Mouse (Mus musculus): Measurements from ENCODE around the gene Nod1. TPM values are rescaled to one million over a fixed set of nuclear protein-coding genes. Genes with fewer than 3 reads are reported as not detected.
A peak's percentile ranks its signal among the peaks of the same experiment; 100 is the strongest.

Nod1 gene
- polyA plus RNA-seq, 1 experiment from 2014 or later: 2.5 TPM

- Histone ChIP-seq H3K27me3 (replicated peaks) (no peaks in the 10 kb centered on the region), H3K27ac (no peak overlapping the region), H3K36me3 (replicated peaks) (no peaks in the 10 kb centered on the region), H3K9ac (no peak overlapping the region), H3K4me1 (no peaks in the 10 kb centered on the region), H3K4me2 (no peak overlapping the region), H3K9me3 (no peaks in the 10 kb centered on the region), H3K4me3 (no peak overlapping the region)
- no peak for ATAC-seq (replicated peaks)
- WGBS: 90% methylated on average over 3 of the region's 3 CpGs
Measured at GRCm38 (mm10) chr6:54952542-54952941, 19.9 kb downstream of the Nod1 start.

GRCm38 (mm10) chr6:54948682-54949081 is 23.7 kb downstream of the Nod1 start:
- H3K36me3 ChIP-seq (replicated peaks): no peaks in the 10 kb centered on the region
- no peaks in the 10 kb centered on the region for H3K9me3 ChIP-seq
- 0 out of 2 replicates have a peak, but pooled peaks cover 2% of the 10 kb centered on the region for H3K4me1 ChIP-seq
- no peak overlapping the region for H3K27ac ChIP-seq
- H3K4me3 ChIP-seq: no peak overlapping the region
- H3K9ac ChIP-seq: no peak overlapping the region
- H3K27me3 ChIP-seq (replicated peaks): 0 out of 2 replicates have a peak, but pooled peaks cover 3% of the 10 kb centered on the region
- ATAC-seq (replicated peaks): no peak
- H3K4me2 ChIP-seq: no peak overlapping the region
- WGBS: 87% methylated on average over 5 of the region's 5 CpGs

- Histone ChIP-seq H3K27ac (no peak overlapping the region), H3K4me3 (no peak overlapping the region), H3K9ac (no peak overlapping the region), H3K36me3 (replicated peaks) (no peaks in the 10 kb centered on the region), H3K4me2 (no peak overlapping the region), H3K4me1 (0 out of 2 replicates have a peak, but pooled peaks cover 2% of the 10 kb centered on the region), H3K9me3 (no peaks in the 10 kb centered on the region), H3K27me3 (replicated peaks) (0 out of 2 replicates have a peak, but pooled peaks cover 8% of the 10 kb centered on the region)
- ATAC-seq (replicated peaks): no peak
- 79% methylated on average over 4 of the region's 4 CpGs for WGBS
Measured at GRCm38 (mm10) chr6:54946241-54946953, 26.0 kb downstream of the Nod1 start.

- ATAC-seq (replicated peaks): no peak
- Histone ChIP-seq H3K9ac (no peak overlapping the region), H3K9me3 (no peaks in the 10 kb centered on the region), H3K27me3 (replicated peaks) (0 out of 2 replicates have a peak, but pooled peaks cover 8% of the 10 kb centered on the region), H3K4me3 (no peak overlapping the region), H3K4me1 (0 out of 2 replicates have a peak, but pooled peaks cover 2% of the 10 kb centered on the region), H3K36me3 (replicated peaks) (no peaks in the 10 kb centered on the region), H3K27ac (no peak overlapping the region), H3K4me2 (no peak overlapping the region)
- WGBS: 87% methylated on average over 16 of the region's 16 CpGs
Measured at GRCm38 (mm10) chr6:54944551-54944950, 27.9 kb downstream of the Nod1 start.

- Histone ChIP-seq H3K36me3 (replicated peaks) (no peaks in the 10 kb centered on the region), H3K4me3 (no peak overlapping the region), H3K4me2 (0 out of 2 replicates have a peak overlapping the region, but pooled peaks have one; percentile 8), H3K9ac (no peak overlapping the region), H3K27ac (no peak overlapping the region), H3K4me1 (0 out of 2 replicates have a peak, but pooled peaks cover 2% of the 10 kb centered on the region), H3K9me3 (no peaks in the 10 kb centered on the region), H3K27me3 (replicated peaks) (0 out of 2 replicates have a peak, but pooled peaks cover 8% of the 10 kb centered on the region)
- no peak for ATAC-seq (replicated peaks)
- 50% methylated on average over 24 of the region's 24 CpGs for WGBS
Measured at GRCm38 (mm10) chr6:54943753-54944152, 28.7 kb downstream of the Nod1 start.

GRCm38 (mm10) chr6:54943292-54943691 is 29.1 kb downstream of the Nod1 start:
- Histone ChIP-seq H3K27ac (no peak overlapping the region), H3K4me3 (no peak overlapping the region), H3K27me3 (replicated peaks) (0 out of 2 replicates have a peak, but pooled peaks cover 8% of the 10 kb centered on the region), H3K4me2 (no peak overlapping the region), H3K36me3 (replicated peaks) (no peaks in the 10 kb centered on the region), H3K9ac (no peak overlapping the region), H3K4me1 (0 out of 2 replicates have a peak, but pooled peaks cover 2% of the 10 kb centered on the region), H3K9me3 (no peaks in the 10 kb centered on the region)
- no peak for ATAC-seq (replicated peaks)
- 78% methylated on average over 16 of the region's 16 CpGs for whole genome bisulfite sequencing

GRCm38 (mm10) chr6:54941149-54941548 is 31.3 kb downstream of the Nod1 start:
- no peak for ATAC-seq (replicated peaks)
- Histone ChIP-seq H3K4me2 (no peak overlapping the region), H3K36me3 (replicated peaks) (no peaks in the 10 kb centered on the region), H3K9ac (no peak overlapping the region), H3K4me3 (no peak overlapping the region), H3K27me3 (replicated peaks) (0 out of 2 replicates have a peak, but pooled peaks cover 8% of the 10 kb centered on the region), H3K9me3 (no peaks in the 10 kb centered on the region), H3K4me1 (0 out of 2 replicates have a peak, but pooled peaks cover 2% of the 10 kb centered on the region), H3K27ac (no peak overlapping the region)
- 94% methylated on average over 6 of the region's 6 CpGs for WGBS

GRCm38 (mm10) chr6:54940126-54940525 is 32.3 kb downstream of the Nod1 start:
- no peak for ATAC-seq (replicated peaks)
- no peak overlapping the region for H3K27ac ChIP-seq
- H3K4me2 ChIP-seq: no peak overlapping the region
- H3K27me3 ChIP-seq (replicated peaks): 0 out of 2 replicates have a peak, but pooled peaks cover 8% of the 10 kb centered on the region
- WGBS: 76% methylated on average over 7 of the region's 7 CpGs
- H3K4me3 ChIP-seq: no peak overlapping the region
- no peak overlapping the region for H3K9ac ChIP-seq
- H3K36me3 ChIP-seq (replicated peaks): no peaks in the 10 kb centered on the region
- H3K9me3 ChIP-seq: no peaks in the 10 kb centered on the region
- H3K4me1 ChIP-seq: 0 out of 2 replicates have a peak, but pooled peaks cover 2% of the 10 kb centered on the region

GRCm38 (mm10) chr6:54939631-54940030 is 32.8 kb downstream of the Nod1 start:
- no peaks in the 10 kb centered on the region for H3K36me3 ChIP-seq (replicated peaks)
- no peak overlapping the region for H3K9ac ChIP-seq
- WGBS: 77% methylated on average over 4 of the region's 4 CpGs
- 0 out of 2 replicates have a peak, but pooled peaks cover 8% of the 10 kb centered on the region for H3K27me3 ChIP-seq (replicated peaks)
- H3K4me3 ChIP-seq: no peak overlapping the region
- ATAC-seq (replicated peaks): no peak
- H3K4me2 ChIP-seq: no peak overlapping the region
- H3K9me3 ChIP-seq: no peaks in the 10 kb centered on the region
- 0 out of 2 replicates have a peak, but pooled peaks cover 2% of the 10 kb centered on the region for H3K4me1 ChIP-seq
- H3K27ac ChIP-seq: no peak overlapping the region

- ATAC-seq (replicated peaks): no peak
- no peaks in the 10 kb centered on the region for H3K36me3 ChIP-seq (replicated peaks)
- H3K27ac ChIP-seq: no peak overlapping the region
- no peak overlapping the region for H3K9ac ChIP-seq
- no peaks in the 10 kb centered on the region for H3K27me3 ChIP-seq (replicated peaks)
- WGBS: 80% methylated on average over 2 of the region's 2 CpGs
- no peaks in the 10 kb centered on the region for H3K9me3 ChIP-seq
- H3K4me1 ChIP-seq: no peaks in the 10 kb centered on the region
- H3K4me3 ChIP-seq: no peak overlapping the region
- no peak overlapping the region for H3K4me2 ChIP-seq
Measured at GRCm38 (mm10) chr6:54936496-54936895, 35.9 kb downstream of the Nod1 start.

GRCm38 (mm10) chr6:54934930-54935329 is 37.5 kb downstream of the Nod1 start:
- WGBS: 83% methylated on average over 5 of the region's 5 CpGs
- H3K4me2 ChIP-seq: no peak overlapping the region
- H3K36me3 ChIP-seq (replicated peaks): no peaks in the 10 kb centered on the region
- no peak overlapping the region for H3K9ac ChIP-seq
- no peaks in the 10 kb centered on the region for H3K27me3 ChIP-seq (replicated peaks)
- no peaks in the 10 kb centered on the region for H3K9me3 ChIP-seq
- no peak for ATAC-seq (replicated peaks)
- no peaks in the 10 kb centered on the region for H3K4me1 ChIP-seq
- no peak overlapping the region for H3K4me3 ChIP-seq
- no peak overlapping the region for H3K27ac ChIP-seq

GRCm38 (mm10) chr6:54934313-54934712 is 38.1 kb downstream of the Nod1 start:
- ATAC-seq (replicated peaks): no peak
- Histone ChIP-seq H3K4me2 (no peak overlapping the region), H3K9me3 (no peaks in the 10 kb centered on the region), H3K27ac (no peak overlapping the region), H3K27me3 (replicated peaks) (no peaks in the 10 kb centered on the region), H3K36me3 (replicated peaks) (no peaks in the 10 kb centered on the region), H3K4me3 (no peak overlapping the region), H3K4me1 (no peaks in the 10 kb centered on the region), H3K9ac (no peak overlapping the region)
- WGBS: 91% methylated on average over 8 of the region's 8 CpGs

- no peak for ATAC-seq (replicated peaks)
- Histone ChIP-seq H3K36me3 (replicated peaks) (no peaks in the 10 kb centered on the region), H3K9ac (no peak overlapping the region), H3K4me1 (no peaks in the 10 kb centered on the region), H3K9me3 (no peaks in the 10 kb centered on the region), H3K4me2 (no peak overlapping the region), H3K4me3 (no peak overlapping the region), H3K27me3 (replicated peaks) (no peaks in the 10 kb centered on the region), H3K27ac (no peak overlapping the region)
- 78% methylated on average over 3 of the region's 3 CpGs for WGBS
Measured at GRCm38 (mm10) chr6:54933866-54934265, 38.5 kb downstream of the Nod1 start.
